Mouse (Mus musculus) liver, embryonic 14.5 days (tissue): ENCODE data around the gene Hint2. TPM values are rescaled to one million over a fixed set of nuclear protein-coding genes. Genes with fewer than 3 reads are reported as not detected.

Experiments used
- ATAC-seq: fragments of 200-750 bp; cut with Nextera tagmentation; 2 replicates; pipeline ENCODE4 v1.8.0; 2017; ENCODE audit warnings: moderate number of reproducible peaks, mild to moderate bottlenecking, moderate library complexity; ENCODE audit not compliant: insufficient read depth
- DNase-seq, 3 experiments: peaks; one replicate each; pipeline ENCODE4 v3.0.0-alpha.2; 2012 to 2013; ENCODE audit warnings: low read depth in 3 of 3, low spot score in 3 of 3
- H3K27ac ChIP-seq: fragments of 300-500 bp; sonication (generic); 2 replicates; pipeline ENCODE4 v1.5.1; 2014; ENCODE audit warnings: moderate library complexity, mild to moderate bottlenecking, control low read depth, inconsistent platforms
- H3K27me3 ChIP-seq: fragments of 300-500 bp; sonication (generic); 2 replicates; pipeline ENCODE4 v1.6.1; 2014; ENCODE audit warnings: mild to moderate bottlenecking, low read length, moderate library complexity; ENCODE audit not compliant: control insufficient read depth, insufficient read depth
- H3K36me3 ChIP-seq: fragments of 300-500 bp; sonication (generic); replicated peaks from 2 replicates; pipeline ENCODE4 v1.6.1; 2014; ENCODE audit warnings: low read depth; ENCODE audit not compliant: control insufficient read depth, insufficient read depth
- H3K4me1 ChIP-seq, 2 experiments: fragments of 200-500 bp in 1 of 2; fragments of 300-500 bp in 1 of 2; sonication (generic) in 1 of 2; replicated peaks; 2 replicates each; pipeline ENCODE4 v1.6.1; 2012 to 2014; ENCODE audit warnings: antibody characterized with exemption in 1 of 2, inconsistent platforms in 1 of 2, low read length in 1 of 2; ENCODE audit not compliant: control insufficient read depth in 2 of 2, insufficient read depth in 2 of 2
- H3K4me2 ChIP-seq: fragments of 300-500 bp; sonication (generic); 2 replicates; pipeline ENCODE4 v1.6.1; 2014; ENCODE audit warnings: low read depth, mild to moderate bottlenecking, control low read depth, moderate library complexity
- H3K4me3 ChIP-seq, 2 experiments: fragments of 200-500 bp in 1 of 2; fragments of 300-500 bp in 1 of 2; sonication (generic) in 1 of 2; 2 replicates each; pipeline ENCODE4 v1.5.1; 2012 to 2014; ENCODE audit warnings: low read depth in 2 of 2, low read length in 2 of 2, mild to moderate bottlenecking in 2 of 2, control low read depth in 1 of 2, inconsistent platforms in 1 of 2, moderate library complexity in 1 of 2; ENCODE audit not compliant: insufficient read depth in 1 of 2
- H3K9ac ChIP-seq: fragments of 300-500 bp; sonication (generic); replicated peaks from 2 replicates; pipeline ENCODE4 v1.6.1; 2014; ENCODE audit warnings: mild to moderate bottlenecking, control low read depth, moderate library complexity
- H3K9me3 ChIP-seq: fragments of 300-500 bp; sonication (generic); 2 replicates; pipeline ENCODE4 v1.6.1; 2016; ENCODE audit warnings: low read length, mixed read lengths; ENCODE audit not compliant: control insufficient read depth
- CTCF ChIP-seq: IDR thresholded peaks from 2 replicates; pipeline ENCODE4 v1.5.1; 2016; ENCODE audit warnings: antibody characterized with exemption, low read depth, control low read depth
- EP300 ChIP-seq: IDR thresholded peaks from 2 replicates; pipeline ENCODE4 v1.6.1; 2016; ENCODE audit warnings: antibody characterized with exemption, low read depth
- WGBS: fragments of 180-500 bp; shearing (Covaris S2); extraction: QIAGEN DNeasy Blood & Tissue Kit; methylation state at CpG from one replicate; pipeline ENCODE4 v1.1.7; 2014; ENCODE audit not compliant: insufficient replicate concordance; 5-methylcytosine and 5-hydroxymethylcytosine counted together
- polyA plus RNA-seq, 2 experiments: library from polyadenylated mRNA; depleted of rRNA in 1 of 2; stranded (reverse) in 1 of 2; unstranded in 1 of 2; fragments of >200 nt; fragmentation: Nextera tagmentation in 1 of 2; extraction: Ambion mirVana in 1 of 2; gene quantifications; 2 replicates each; pipeline versions ENCODE4 v1.2.1 to v1.2.3; 2012 to 2014

The Hint2 gene
- polyA plus RNA-seq, 2 experiments, result 29.1 to 76.8 TPM

DNA sequence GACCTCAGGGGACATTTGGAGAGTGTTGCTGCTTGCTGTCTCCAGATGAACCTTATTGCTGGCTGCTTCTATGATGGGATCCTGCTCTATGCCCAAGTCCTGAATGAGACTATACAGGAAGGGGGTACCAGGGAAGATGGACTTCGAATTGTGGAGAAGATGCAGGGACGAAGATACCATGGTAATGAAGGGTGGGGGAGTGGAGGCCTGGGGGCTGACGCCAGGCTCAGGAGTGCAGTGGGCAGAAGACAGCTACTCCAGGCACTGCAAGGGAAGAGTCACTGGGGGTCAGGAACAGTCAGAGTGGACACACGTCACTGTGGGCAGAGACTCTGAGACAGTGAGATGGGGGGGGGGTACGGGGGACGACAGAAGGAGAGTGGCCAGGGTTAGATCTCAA is 15.8 kb downstream of the Hint2 start:
- no peak overlapping the region for H3K4me3 ChIP-seq
- H3K27me3 ChIP-seq, result no peaks in the 10 kb centered on the region
- H3K4me1 ChIP-seq, result no peaks in the 10 kb centered on the region
- DNase-seq (no peak), ATAC-seq (no peak)
- H3K27ac ChIP-seq, result no peak overlapping the region
- H3K4me2 ChIP-seq, result no peak overlapping the region
- TF ChIP-seq EP300, result no peak
- no peak for TF ChIP-seq CTCF
- no peaks in the 10 kb centered on the region for H3K9me3 ChIP-seq
- WGBS, result 67% methylated on average over 6 of the region's 6 CpGs
- no peak overlapping the region for H3K9ac ChIP-seq
- H3K36me3 ChIP-seq, result no peaks in the 10 kb centered on the region

DNA sequence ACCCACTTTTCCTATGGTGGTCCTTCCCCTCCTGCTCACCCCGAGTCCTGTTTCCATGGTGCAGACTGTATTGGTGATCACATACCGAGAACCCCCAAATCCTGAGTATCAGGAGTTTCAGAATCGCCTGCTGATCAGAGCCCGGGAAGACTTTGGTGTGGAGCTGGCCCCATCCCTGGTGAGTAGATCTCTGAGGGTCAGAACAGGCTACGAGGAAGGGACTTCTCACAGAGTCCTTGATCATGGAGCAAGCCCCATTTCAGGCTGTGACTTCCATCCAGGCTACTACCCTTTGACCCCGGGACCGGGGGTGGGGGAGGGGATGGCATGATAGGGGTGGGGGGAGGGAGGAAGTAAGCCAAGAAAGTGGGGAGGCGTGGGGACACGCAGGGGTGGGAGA is 16.2 kb downstream of the Hint2 start:
- no peak for DNase-seq
- no peak overlapping the region for H3K9ac ChIP-seq
- TF ChIP-seq CTCF (no peak), EP300 (no peak)
- H3K4me1 ChIP-seq, result no peaks in the 10 kb centered on the region
- H3K27ac ChIP-seq, result no peak overlapping the region
- WGBS, result 66% methylated on average over 9 of the region's 9 CpGs
- H3K36me3 ChIP-seq, result no peaks in the 10 kb centered on the region
- no peak overlapping the region for H3K4me2 ChIP-seq
- no peaks in the 10 kb centered on the region for H3K9me3 ChIP-seq
- no peak for ATAC-seq
- no peaks in the 10 kb centered on the region for H3K27me3 ChIP-seq
- no peak overlapping the region for H3K4me3 ChIP-seq

DNA sequence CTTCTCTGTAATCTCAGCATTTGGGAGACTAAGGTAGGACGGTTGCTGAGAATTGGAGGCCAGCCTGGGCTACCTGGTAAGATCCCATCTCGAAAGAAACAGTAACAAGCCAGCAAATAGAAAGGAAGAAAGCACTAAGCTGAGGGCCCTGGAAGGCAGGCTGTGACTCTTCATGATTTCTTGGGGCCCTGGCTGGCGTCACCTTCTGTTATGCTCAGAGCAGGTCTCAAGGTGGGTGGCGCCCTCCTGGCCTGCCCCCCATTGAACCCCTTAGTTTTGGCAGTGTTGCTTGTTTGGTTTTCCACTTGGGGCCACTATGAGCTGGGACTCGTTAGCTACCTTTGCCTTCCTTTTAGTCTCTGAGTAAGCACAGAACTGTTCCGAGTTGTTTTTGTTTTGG is 19.5 kb downstream of the Hint2 start:
- no peak overlapping the region for H3K4me2 ChIP-seq
- H3K27me3 ChIP-seq, result peaks cover 11% of the 10 kb centered on the region
- TF ChIP-seq EP300, result no peak
- TF ChIP-seq CTCF, result no peak
- H3K36me3 ChIP-seq, result no peaks in the 10 kb centered on the region
- no peak overlapping the region for H3K4me3 ChIP-seq
- 64% methylated on average over 6 of the region's 6 CpGs for WGBS
- H3K9me3 ChIP-seq, result no peaks in the 10 kb centered on the region
- H3K27ac ChIP-seq, result no peak overlapping the region
- no peaks in the 10 kb centered on the region for H3K4me1 ChIP-seq
- no peak for DNase-seq
- H3K9ac ChIP-seq, result no peak overlapping the region
- no peak for ATAC-seq

DNA sequence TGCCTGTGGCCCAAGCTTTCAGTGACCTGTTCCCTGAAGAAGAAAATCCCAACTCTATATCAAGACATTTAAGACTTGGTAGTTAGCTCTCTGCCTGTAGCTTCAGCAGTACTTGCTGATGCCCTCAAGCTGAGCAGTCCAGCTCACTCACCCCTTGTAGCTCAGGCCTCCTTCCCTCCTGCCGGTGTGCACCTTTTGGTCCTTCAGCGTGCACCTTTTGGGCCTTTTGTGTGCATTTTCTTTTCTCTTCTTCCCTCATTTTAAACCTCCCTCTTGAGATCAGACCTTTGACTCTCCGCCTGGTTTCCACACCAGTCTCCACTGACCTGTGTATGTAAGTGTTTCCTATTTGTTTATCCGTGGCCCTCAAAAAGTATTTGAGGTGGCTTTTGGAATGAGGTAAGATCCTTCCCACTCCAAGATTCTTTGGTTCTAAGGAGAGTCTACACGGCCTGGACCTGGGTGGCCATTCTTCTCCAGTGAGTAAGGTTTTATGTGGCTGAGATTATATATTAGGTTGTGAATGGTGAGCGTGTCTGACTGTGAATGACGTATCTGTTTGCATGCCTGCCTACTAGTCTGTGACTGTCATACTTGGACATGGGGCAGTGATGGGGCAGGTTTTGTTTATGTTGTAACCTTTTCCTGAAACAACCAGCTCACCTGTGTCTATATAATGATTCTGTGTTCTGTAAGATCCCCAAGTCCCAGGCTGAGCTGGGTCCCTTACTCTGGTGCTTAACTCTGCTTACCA is 21.5 kb downstream of the Hint2 start:
- H3K4me2 ChIP-seq, result no peak overlapping the region
- peaks cover 0 to 3% of the 10 kb centered on the region in 2 experiments; a peak in 1 of 4 replicates for H3K4me1 ChIP-seq
- ATAC-seq (no peak), DNase-seq (no peak)
- no peak overlapping the region for H3K4me3 ChIP-seq
- no peak overlapping the region for H3K9ac ChIP-seq
- WGBS, result 66% methylated on average over 7 of the region's 7 CpGs
- no peak overlapping the region for H3K27ac ChIP-seq
- no peaks in the 10 kb centered on the region for H3K36me3 ChIP-seq
- H3K9me3 ChIP-seq, result no peaks in the 10 kb centered on the region
- TF ChIP-seq EP300 (no peak), CTCF (no peak)
- peaks cover 26% of the 10 kb centered on the region for H3K27me3 ChIP-seq

DNA sequence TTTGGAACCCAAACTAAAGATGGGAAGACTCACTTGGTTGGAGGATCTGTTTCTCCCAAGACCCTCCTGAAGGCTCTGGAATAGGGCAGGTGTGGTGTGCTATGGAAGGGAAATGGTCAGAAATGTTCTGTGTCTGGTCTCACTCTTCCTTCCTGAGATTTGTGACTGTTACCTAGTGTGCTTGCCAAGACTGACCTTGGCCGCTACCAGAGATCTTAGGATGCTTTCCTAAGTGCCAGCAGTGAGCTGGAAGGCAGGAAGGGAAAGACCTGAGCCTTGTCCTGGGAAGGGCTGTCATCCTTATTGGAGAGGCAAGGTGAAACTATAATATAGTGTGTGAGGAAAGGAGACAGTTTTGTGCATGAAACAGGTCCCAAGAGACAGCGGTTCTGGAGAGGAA is 22.5 kb downstream of the Hint2 start:
- H3K4me3 ChIP-seq, result no peak overlapping the region
- H3K4me2 ChIP-seq, result no peak overlapping the region
- DNase-seq, result no peak
- peaks cover 0 to 7% of the 10 kb centered on the region in 2 experiments; a peak in 1 of 4 replicates for H3K4me1 ChIP-seq
- no peak for TF ChIP-seq CTCF
- TF ChIP-seq EP300, result no peak
- ATAC-seq, result no peak
- whole genome bisulfite sequencing, result 73% methylated on average over 2 of the region's 2 CpGs
- no peaks in the 10 kb centered on the region for H3K36me3 ChIP-seq
- no peak overlapping the region for H3K9ac ChIP-seq
- no peak overlapping the region for H3K27ac ChIP-seq
- peaks cover 26% of the 10 kb centered on the region for H3K27me3 ChIP-seq
- H3K9me3 ChIP-seq, result no peaks in the 10 kb centered on the region
